Mouse (Mus musculus) cerebellum, postnatal 10 days (tissue): ENCODE results near the gene Gm19684.

Experiments used
- DNase-seq, 2 experiments: peaks; one replicate each; pipeline ENCODE4 v3.0.0; 2021; ENCODE audit warnings: mixed read lengths in 2 of 2

Gm19684 gene

GRCm38 (mm10) chr17:36178938-36179337, 57.5 kb downstream of the Gm19684 start:
- DNase-seq, result peak in 1 of 2 experiments; percentile 32
